Mouse (Mus musculus) heart, adult 9 months (tissue): ENCODE results near the gene Trio.

ENCODE experiments used
- DNase-seq, 2 experiments: peaks; one replicate each; pipeline ENCODE4 v3.0.0; 2022; ENCODE audit warnings: low spot score in 2 of 2

Gene Trio

DNA sequence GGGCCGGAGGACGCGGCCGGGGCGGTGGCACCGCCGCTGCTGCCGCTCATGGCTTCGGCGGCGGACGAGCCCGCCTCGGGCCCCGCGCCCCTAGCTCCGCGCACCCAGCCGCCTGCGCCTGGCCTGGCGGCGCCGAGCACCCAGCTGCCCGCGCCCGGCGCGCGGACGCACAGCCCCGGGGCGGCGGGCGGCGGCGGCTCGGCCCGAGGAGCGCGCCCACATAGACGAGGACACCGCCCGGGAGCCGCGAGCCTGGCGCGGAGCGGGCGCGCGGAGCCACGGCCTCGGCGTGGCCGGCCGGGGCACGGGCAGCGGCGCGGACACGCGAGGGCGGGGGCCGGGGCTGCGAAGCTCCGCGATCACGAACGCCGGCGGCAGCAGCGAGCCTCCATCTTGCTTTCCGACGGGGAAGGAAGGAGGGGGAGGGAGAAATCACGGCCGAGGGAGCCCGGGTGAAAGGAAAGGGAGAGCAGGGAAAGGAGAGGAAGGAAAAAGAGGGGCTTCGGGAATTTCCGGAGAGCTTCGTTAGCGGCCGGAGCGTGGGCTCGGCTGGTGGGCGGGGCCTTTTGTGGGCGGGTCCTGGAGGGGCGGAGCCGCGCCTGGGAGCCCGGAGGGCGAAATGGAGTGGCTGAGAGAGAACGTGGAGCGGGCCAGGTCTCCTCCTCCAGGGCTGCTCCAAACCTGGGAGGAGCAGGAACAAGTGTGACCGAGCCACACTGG, at the start of gene Trio:
Gene Trio (minus strand): TSS at position 402 of the 720 bp plus-strand sequence.
- peak; percentile 98 to 99 for DNase-seq

- DNase-seq = no peak
Measured at GRCm38 (mm10) chr15:28074416-28074970, 48.8 kb upstream of the Trio start.

DNA sequence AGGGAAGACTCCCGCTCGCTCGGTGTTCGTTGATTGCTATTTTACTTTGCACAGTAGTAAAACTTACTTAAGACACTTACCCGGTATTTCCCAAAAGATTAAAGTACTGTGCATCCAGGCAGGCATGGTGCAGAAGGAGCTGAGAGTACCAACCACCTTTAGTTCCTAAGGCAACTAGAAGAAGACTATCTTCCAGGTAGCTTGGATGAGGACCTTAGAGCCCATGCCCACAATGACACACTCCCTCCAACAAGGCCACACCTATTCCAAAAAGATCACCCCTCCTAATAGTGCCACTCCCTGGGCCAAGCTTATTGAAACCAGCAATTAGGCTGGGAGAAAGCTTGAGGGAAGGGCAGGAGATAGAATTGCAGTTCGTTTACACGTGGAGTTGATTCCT, 46.0 kb upstream of the Trio start:
- DNase-seq = no peak

DNA sequence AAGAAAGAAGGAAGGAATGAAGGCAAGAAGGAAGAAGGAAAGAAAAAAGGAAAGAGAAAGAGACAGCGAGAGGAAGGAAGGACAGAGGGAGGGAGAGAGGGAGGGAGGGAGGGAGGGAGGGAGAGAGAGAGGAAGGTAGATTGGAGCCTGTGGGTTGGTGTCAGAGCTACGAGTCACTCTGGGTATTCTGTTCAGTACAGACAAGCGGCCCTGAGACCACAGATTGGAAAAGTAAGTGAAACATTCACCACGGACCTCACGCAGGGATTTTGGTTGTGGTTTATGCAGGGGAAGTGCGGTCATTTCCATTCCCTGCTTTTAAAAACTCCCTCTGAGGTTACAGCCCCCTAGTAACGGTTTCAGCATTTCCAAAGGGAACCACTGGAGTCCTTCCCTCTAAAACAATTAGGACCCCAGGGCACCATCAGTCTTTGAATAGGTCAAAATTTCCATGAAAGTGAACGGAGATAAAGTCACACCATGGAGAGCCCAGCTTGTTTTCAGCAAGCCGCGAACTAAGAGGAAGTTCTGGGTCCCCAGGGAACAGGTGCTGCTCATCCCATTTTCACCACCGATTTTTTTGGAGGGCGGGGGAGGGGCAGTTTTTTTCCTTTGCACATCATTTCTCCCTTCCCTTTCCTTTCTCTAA, 45.2 kb upstream of the Trio start:
- no peak for DNase-seq

GRCm38 (mm10) chr15:28070221-28070620, 44.6 kb upstream of the Trio start:
- DNase-seq = no peak

- no peak for DNase-seq
Measured at GRCm38 (mm10) chr15:28067373-28067772, 41.7 kb upstream of the Trio start.

DNA sequence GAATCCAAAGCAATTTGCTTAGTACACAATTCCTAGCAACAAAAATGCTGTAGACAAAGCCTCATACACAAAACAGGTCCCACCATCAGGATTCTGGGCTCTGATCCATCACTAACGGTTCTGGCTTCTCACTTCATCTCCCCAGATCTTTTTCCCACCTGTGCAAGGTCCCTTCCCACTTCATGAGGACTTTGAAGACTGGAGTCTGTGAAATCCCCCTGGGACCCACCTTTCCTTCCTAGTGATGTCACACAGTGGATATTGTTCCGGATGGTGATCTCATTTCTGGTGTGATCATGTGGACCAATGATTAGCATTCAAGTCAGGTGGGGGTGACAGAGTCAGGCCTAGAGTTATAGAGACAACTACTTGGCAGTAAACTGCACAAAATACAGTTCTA, 40.8 kb upstream of the Trio start:
- DNase-seq = peak; percentile 37 to 72

- DNase-seq = no peak
Measured at GRCm38 (mm10) chr15:28065572-28065971, 39.9 kb upstream of the Trio start.

GRCm38 (mm10) chr15:28064733-28065088, 39.1 kb upstream of the Trio start:
- no peak for DNase-seq

DNA sequence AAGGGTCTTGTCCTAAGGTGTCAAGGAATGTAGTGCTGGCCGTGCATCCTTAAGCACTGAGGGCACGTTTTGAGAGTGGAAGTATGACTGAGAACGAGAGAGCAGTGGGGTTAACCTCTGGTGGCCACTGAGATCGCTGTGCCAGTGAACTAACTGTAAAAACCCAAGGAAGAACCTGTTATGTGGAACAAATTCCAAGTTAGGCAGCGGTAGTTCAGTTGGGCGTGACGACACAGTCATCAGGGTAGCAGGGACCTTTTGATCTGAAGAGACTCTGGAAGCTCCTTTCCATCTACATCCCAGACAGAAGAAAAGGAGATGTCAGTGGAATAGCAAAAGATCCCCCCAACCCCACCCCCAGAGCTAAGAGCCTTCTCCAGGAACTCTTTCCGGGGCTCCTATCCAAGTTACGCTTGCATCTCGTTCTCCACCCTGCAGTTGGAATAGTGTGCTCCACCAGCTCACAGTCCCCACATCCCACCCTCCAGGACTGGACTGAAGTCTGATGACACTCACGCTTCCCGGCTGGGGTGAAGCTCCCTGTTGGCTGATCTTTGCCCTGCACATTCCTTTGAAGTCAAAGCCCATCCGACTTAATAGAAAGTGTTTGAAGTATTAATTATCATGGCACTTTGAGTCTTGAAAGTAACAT, 38.6 kb upstream of the Trio start:
- DNase-seq = no peak

GRCm38 (mm10) chr15:28063466-28063865, 37.8 kb upstream of the Trio start:
- DNase-seq = no peak

DNA sequence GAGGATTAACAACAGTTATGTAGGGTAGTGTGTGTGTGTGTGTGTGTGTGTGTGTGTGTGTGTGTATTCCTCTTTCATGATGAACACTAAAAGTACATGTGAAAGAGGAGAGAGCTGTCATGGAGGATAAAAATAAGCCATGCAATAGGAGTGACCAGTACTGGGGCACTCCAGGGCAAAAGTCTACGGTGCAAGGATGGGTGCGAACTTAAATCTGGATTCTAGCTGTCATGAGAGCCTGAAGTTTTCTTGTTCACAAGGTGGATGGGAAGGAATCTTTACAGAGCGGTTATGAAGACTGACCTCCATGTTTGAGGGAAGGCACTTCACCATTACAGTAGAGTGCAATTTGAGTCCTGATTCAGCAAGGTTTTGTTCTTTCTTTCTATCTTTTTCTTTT, 36.4 kb upstream of the Trio start:
- DNase-seq = no peak

GRCm38 (mm10) chr15:28060977-28061376, 35.3 kb upstream of the Trio start:
- DNase-seq = no peak

DNA sequence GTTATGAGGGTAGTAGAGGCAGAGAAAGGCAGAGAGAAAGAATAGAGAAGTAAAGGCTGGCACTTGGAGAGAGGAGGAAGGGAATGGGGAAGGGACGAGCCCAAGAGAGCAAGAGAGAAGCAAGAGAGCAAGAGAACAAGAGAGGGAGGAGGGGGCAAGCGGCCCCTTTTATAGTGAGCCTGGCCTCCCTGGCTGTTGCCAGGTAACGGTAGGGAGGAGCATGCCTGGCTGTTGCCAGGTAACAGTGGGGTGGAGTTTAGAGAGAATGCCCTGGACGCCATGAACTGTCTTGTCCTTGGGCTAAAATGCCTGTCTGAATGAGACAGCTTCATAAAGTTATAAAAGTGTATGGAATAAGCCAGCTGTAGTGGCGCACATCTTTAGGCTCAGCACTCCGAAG, 34.8 kb upstream of the Trio start:
- no peak for DNase-seq

DNA sequence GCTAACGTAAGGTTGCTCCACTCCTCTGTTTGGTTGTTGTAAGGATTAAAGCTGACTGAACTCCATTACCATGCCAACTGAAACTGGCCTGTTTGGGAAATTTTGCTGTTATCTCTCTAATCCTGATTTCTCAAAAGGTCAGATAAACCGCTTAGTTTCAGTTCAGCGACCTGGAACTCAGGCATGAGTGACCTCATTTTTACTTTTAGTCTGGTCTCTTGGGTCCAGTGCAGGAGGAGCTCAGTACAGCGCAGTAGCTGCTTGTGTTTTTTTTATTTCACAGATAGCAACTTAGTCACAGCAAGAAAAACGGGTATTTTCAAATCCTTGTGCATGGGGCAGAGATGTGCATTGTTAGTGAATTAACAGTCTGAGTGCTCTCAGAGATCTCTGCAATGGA, 31.9 kb upstream of the Trio start:
- DNase-seq = no peak

GRCm38 (mm10) chr15:28054731-28055130, 29.1 kb upstream of the Trio start:
- DNase-seq = no peak

- no peak for DNase-seq
Measured at GRCm38 (mm10) chr15:28054111-28054510, 28.5 kb upstream of the Trio start.

DNA sequence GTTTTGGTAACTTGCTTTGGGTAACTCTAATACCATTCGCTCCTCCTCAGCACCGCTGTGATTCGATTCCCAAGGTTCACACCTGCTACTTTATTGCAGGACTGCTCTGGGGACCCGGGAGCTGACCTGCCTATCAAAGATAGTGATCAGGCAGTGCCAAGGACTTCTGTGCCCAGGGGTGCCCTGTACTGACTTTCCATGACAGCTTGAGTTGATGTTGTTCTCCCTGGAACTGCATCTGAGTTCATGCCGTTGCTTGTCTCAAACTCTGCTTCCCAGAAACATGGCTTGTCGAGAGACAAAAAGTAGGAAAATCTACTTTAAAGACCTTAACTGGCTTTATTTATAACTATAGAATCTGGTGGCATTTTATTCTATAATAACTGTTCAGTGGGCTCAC, 27.6 kb upstream of the Trio start:
- DNase-seq = no peak

- DNase-seq = no peak
Measured at GRCm38 (mm10) chr15:28051811-28052210, 26.2 kb upstream of the Trio start.

DNA sequence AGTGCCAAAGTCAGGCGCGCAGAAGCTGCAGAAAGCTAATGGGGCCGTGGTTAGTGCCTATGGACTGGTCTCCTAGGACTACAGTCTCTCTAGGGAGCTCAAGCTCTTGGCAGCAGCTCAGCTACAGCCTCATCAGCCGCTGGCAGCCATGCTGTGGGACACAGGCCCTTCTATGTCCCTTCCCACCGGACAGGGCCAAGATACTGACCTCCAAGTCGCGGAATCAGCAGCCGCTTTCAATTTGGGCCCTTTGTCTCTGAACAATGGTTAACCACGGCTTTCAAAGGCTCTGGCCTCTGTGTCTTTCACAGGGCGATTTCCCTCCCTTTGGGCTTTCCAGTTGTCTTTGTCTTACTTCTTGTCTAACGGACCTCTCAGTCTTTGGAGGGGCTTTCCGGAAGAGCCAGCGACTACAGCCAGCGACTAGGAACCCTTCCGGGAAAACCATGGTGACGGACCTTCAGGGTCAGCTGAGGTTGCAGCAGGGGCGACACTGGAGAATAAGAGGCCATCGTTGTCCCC, 25.5 kb upstream of the Trio start:
- peak; percentile 73 for DNase-seq

DNA sequence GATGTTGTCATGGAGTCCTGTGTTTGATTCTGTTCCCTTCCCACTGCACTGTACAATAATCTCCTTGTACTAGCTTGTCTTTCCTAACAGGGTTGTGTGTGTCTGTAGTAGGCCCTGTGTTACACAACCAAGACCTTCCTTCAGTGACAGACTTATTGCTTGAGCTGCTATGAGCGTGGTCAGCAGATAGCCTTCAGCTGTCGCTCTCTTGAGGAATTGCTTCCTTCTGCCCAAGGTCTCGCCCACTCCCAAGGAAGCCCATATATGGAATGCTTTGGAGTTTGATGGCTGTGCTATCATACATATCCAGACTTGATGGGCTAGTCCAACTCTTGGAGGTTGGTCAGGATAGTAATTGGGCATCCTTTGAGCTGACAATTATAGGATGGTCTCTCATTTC, 22.1 kb upstream of the Trio start:
- no peak for DNase-seq

DNA sequence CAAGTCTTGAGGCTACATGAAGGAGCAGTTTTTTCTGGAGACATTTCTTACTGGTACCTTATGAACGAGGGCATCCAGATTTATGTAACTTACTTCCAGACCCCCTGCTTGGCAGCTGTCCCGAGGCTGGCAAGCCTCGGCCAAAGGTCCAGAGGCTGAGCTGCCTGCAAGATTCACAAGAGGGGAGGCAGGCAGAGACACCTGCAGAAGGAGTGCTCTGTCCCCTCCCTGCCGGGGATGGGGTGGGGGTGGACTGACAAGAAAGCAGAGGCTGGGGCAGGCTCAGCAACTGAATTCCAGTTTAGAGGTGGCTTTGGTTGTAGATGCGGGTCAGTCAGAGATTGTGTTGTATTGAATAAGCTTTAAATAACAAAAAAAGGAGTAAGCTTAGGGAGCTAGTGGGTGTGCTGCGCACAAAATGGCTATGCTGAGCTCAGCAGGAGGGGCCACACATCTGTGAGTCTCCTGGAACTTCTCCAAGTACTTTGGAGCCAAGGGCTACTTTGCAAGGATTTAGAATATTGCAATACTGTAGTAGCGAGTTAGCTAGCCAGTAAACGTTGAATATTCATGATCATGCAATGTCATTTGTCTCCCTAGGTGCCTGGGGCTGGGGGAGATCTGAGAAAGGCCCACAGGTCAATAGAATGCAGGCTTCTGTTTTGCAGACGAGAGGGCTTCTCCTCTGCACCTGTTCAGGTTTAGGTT, 15.7 kb upstream of the Trio start:
- no peak for DNase-seq
